Mouse (Mus musculus) bone marrow, adult 2 months (tissue): Measurements from ENCODE around the gene Alkbh1.
"Not testable (repeated sequence)": the region's sequence is repeated elsewhere in the genome, so short reads cannot be mapped to it uniquely, and the experiment has no call there.

Source experiments
- CTCF ChIP-seq: fragments of 200-500 bp; IDR thresholded peaks from 2 replicates; pipeline ENCODE4 v1.5.1; 2011; ENCODE audit warnings: low read length, control low read depth; ENCODE audit not compliant: control insufficient read depth, insufficient read depth
- POLR2A ChIP-seq: fragments of 200-500 bp; IDR thresholded peaks from 2 replicates; pipeline ENCODE4 v1.6.1; 2011; ENCODE audit warnings: low read depth, mild to moderate bottlenecking, control low read depth, low read length, borderline replicate concordance; ENCODE audit not compliant: control insufficient read depth

GRCm38 (mm10) chr12:87488683-87489082, 44.9 kb upstream of the Alkbh1 start:
- TF ChIP-seq CTCF, POLR2A: not testable (repeated sequence)
